Mouse (Mus musculus) MEL (cell line): ENCODE data around the gene Srrm2.

Source experiments
- EP300 ChIP-seq, 2 experiments: IDR thresholded peaks; 2 replicates each; pipeline ENCODE4 v1.6.1; 2011; ENCODE audit warnings: improper control_type of control experiment in 2 of 2, low read length in 2 of 2, low read depth in 1 of 2, mild to moderate bottlenecking in 1 of 2
- HCFC1 ChIP-seq: IDR thresholded peaks from 2 replicates; pipeline ENCODE4 v1.6.1; 2012; ENCODE audit warnings: low read depth, mild to moderate bottlenecking, inconsistent platforms, low read length, improper control_type of control experiment, moderate library complexity
- SIN3A ChIP-seq: IDR thresholded peaks from 2 replicates; pipeline ENCODE4 v1.6.1; 2012; ENCODE audit warnings: low read length, improper control_type of control experiment, inconsistent platforms
- TCF12 ChIP-seq: IDR thresholded peaks from 2 replicates; pipeline ENCODE4 v1.6.1; 2014; ENCODE audit warnings: low read depth, mild to moderate bottlenecking, inconsistent platforms, low read length, improper control_type of control experiment, moderate library complexity
- ZKSCAN1 ChIP-seq: IDR thresholded peaks from 2 replicates; pipeline ENCODE4 v1.6.1; 2012; ENCODE audit warnings: low read depth, mild to moderate bottlenecking, inconsistent platforms, low read length, improper control_type of control experiment, moderate library complexity

DNA sequence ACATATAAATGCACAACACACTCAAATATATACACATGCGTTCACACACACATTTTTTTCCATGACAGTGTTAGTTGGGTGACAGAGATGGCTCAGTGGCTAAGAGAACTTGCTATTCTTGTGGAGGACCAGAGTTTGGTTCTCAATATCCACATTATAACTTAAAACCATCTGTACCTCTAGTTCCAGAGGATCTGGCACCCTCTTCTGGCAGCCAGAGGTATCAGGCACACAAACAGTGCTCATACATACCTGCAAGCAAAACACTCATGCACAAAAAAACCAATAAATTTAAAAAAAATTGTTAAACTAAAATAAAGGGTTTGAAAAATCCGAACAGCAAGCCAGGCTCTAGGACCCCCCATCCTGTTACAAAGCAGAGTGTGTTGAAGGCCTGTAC lies 59.7 kb downstream of the Srrm2 start:
- no peak for TF ChIP-seq ZKSCAN1
- no peak for TF ChIP-seq TCF12
- TF ChIP-seq SIN3A, result no peak
- TF ChIP-seq EP300 (IDR thresholded peaks at IDR 0.05; ENCODE audit: low read depth in 1 of 2, low read length in 2 of 2), result no peak
- no peak for TF ChIP-seq HCFC1
